Mouse (Mus musculus) liver, embryonic 13.5 days (tissue): Measurements from ENCODE around the gene P2rx3. TPM values are rescaled to one million over a fixed set of nuclear protein-coding genes. Genes with fewer than 3 reads are reported as not detected.

Experiments
- ATAC-seq: fragments of 200-750 bp; cut with Nextera tagmentation; 2 replicates; pipeline ENCODE4 v1.8.0; 2017; ENCODE audit warnings: low read depth, mild to moderate bottlenecking, moderate number of reproducible peaks, moderate library complexity
- DNase-seq: peaks from one replicate; pipeline ENCODE4 v3.0.0; 2022
- H3K27ac ChIP-seq: fragments of 300-500 bp; sonication (generic); 2 replicates; pipeline ENCODE4 v1.5.1; 2015; ENCODE audit warnings: moderate library complexity, mild to moderate bottlenecking, inconsistent platforms
- H3K27me3 ChIP-seq: fragments of 300-500 bp; sonication (generic); 2 replicates; pipeline ENCODE4 v1.6.1; 2015; ENCODE audit warnings: mild to moderate bottlenecking, inconsistent platforms
- H3K36me3 ChIP-seq: fragments of 300-500 bp; sonication (generic); 2 replicates; pipeline ENCODE4 v1.6.1; 2015; ENCODE audit warnings: mild to moderate bottlenecking, inconsistent platforms
- H3K4me1 ChIP-seq: fragments of 300-500 bp; sonication (generic); replicated peaks from 2 replicates; pipeline ENCODE4 v1.6.1; 2015; ENCODE audit warnings: inconsistent platforms
- H3K4me2 ChIP-seq: fragments of 300-500 bp; sonication (generic); 2 replicates; pipeline ENCODE4 v1.6.1; 2015; ENCODE audit warnings: inconsistent platforms, mild to moderate bottlenecking, moderate library complexity
- H3K4me3 ChIP-seq: fragments of 300-500 bp; sonication (generic); replicated peaks from 2 replicates; pipeline ENCODE4 v1.5.1; 2015; ENCODE audit warnings: mild to moderate bottlenecking, inconsistent platforms
- H3K9ac ChIP-seq: fragments of 300-500 bp; sonication (generic); 2 replicates; pipeline ENCODE4 v1.6.1; 2015; ENCODE audit warnings: mild to moderate bottlenecking, inconsistent platforms
- H3K9me3 ChIP-seq: fragments of 300-500 bp; sonication (generic); replicated peaks from 2 replicates; pipeline ENCODE4 v1.6.1; 2016; ENCODE audit warnings: inconsistent platforms
- WGBS: fragments of 180-500 bp; shearing (Covaris S2); methylation state at CpG from one replicate; pipeline ENCODE4 v1.1.7; 2015; ENCODE audit not compliant: insufficient replicate concordance; 5-methylcytosine and 5-hydroxymethylcytosine counted together
- polyA plus RNA-seq: library from polyadenylated mRNA; unstranded; fragments of >200 nt; fragmentation: Nextera tagmentation; extraction: Ambion mirVana; gene quantifications from 2 replicates; pipeline ENCODE4 v1.2.1, GENCODE M21; 2015

P2rx3 gene
- polyA plus RNA-seq, 1 experiment from 2014 or later = 0.23 TPM

- no peak for ATAC-seq
- no peak for DNase-seq
- Histone ChIP-seq H3K27ac (no peak overlapping the region), H3K27me3 (no peaks in the 10 kb centered on the region), H3K4me3 (no peak overlapping the region), H3K4me1 (peaks cover 11% of the 10 kb centered on the region), H3K9ac (no peak overlapping the region), H3K4me2 (no peak overlapping the region), H3K36me3 (peaks cover 100% of the 10 kb centered on the region), H3K9me3 (no peaks in the 10 kb centered on the region)
- 91% methylated on average over 1 of the region's 1 CpGs for WGBS
These were observed 85.0 kb downstream of the P2rx3 start for GRCm38 (mm10) chr2:84952251-84952650.

GRCm38 (mm10) chr2:84951027-84951426 lies 86.2 kb downstream of the P2rx3 start:
- Histone ChIP-seq H3K27me3 (no peaks in the 10 kb centered on the region), H3K4me3 (no peak overlapping the region), H3K4me1 (peaks cover 23% of the 10 kb centered on the region), H3K4me2 (no peak overlapping the region), H3K9me3 (no peaks in the 10 kb centered on the region), H3K27ac (no peak overlapping the region), H3K36me3 (peaks cover 100% of the 10 kb centered on the region), H3K9ac (no peak overlapping the region)
- WGBS = 89% methylated on average over 8 of the region's 8 CpGs
- no peak for DNase-seq
- ATAC-seq = no peak

- Histone ChIP-seq H3K36me3 (peaks cover 100% of the 10 kb centered on the region), H3K27ac (no peak overlapping the region), H3K4me2 (no peak overlapping the region), H3K27me3 (no peaks in the 10 kb centered on the region), H3K9me3 (no peaks in the 10 kb centered on the region), H3K4me1 (peaks cover 46% of the 10 kb centered on the region), H3K9ac (no peak overlapping the region), H3K4me3 (no peak overlapping the region)
- ATAC-seq (no peak), DNase-seq (no peak)
- 76% methylated on average over 2 of the region's 2 CpGs for WGBS
These were observed 88.5 kb downstream of the P2rx3 start for GRCm38 (mm10) chr2:84948721-84949120.

Other genes with a start within 250 kb of the P2rx3 start
- gene Ube2l6, start 238.6 kb downstream of the P2rx3 start, polyA plus RNA-seq = 404 and 444 TPM in 2 replicates
- gene Smtnl1, start 214.8 kb downstream of the P2rx3 start, polyA plus RNA-seq = 0.23 and 0.24 TPM in 2 replicates
- gene Timm10, start 210.5 kb downstream of the P2rx3 start, polyA plus RNA-seq = 46.8 and 51.5 TPM in 2 replicates
- gene Slc43a1, start 198.6 kb downstream of the P2rx3 start, polyA plus RNA-seq = 138 and 178 TPM in 2 replicates
- gene Rtn4rl2, start 150.8 kb downstream of the P2rx3 start, polyA plus RNA-seq = not detected in 2 replicates
- 120 and 129 TPM in 2 replicates for gene Slc43a3, start 100.9 kb downstream of the P2rx3 start, polyA plus RNA-seq
- gene Prg2, start 57.0 kb downstream of the P2rx3 start, polyA plus RNA-seq = 59.8 and 60.0 TPM in 2 replicates
- gene Prg3, start 49.2 kb downstream of the P2rx3 start, polyA plus RNA-seq = 6.3 and 6.5 TPM in 2 replicates
- 199 and 216 TPM in 2 replicates for gene Ssrp1, start 228 bp downstream of the P2rx3 start, polyA plus RNA-seq
- 3.4 and 4.9 TPM in 2 replicates for gene Tnks1bp1, start 10.6 kb upstream of the P2rx3 start, polyA plus RNA-seq
- 2.0 and 2.4 TPM in 2 replicates for gene Aplnr, start 98.8 kb upstream of the P2rx3 start, polyA plus RNA-seq
- gene Lrrc55, start 159.7 kb upstream of the P2rx3 start, polyA plus RNA-seq = 0.10 and 0.12 TPM in 2 replicates